Mouse (Mus musculus) CH12.LX (cell line): ENCODE results near the gene Syn3.

ENCODE experiments used
- CTCF ChIP-seq, 2 experiments: IDR thresholded peaks in 1 of 2; conservative IDR thresholded peaks in 1 of 2; 2 replicates each; pipeline ENCODE4 v1.5.1; 2011 to 2012; ENCODE audit warnings: low read depth in 2 of 2, low read length in 2 of 2, improper control_type of control experiment in 1 of 2, inconsistent platforms in 1 of 2, mild to moderate bottlenecking in 1 of 2, moderate library complexity in 1 of 2
- EP300 ChIP-seq: IDR thresholded peaks from 2 replicates; pipeline ENCODE4 v1.6.1; 2011; ENCODE audit warnings: low read length, improper control_type of control experiment
- MYC ChIP-seq: IDR thresholded peaks from 2 replicates; pipeline ENCODE4 v1.6.1; 2011; ENCODE audit warnings: low read depth, mild to moderate bottlenecking, improper control_type of control experiment, low read length
- SIN3A ChIP-seq: IDR thresholded peaks from 2 replicates; pipeline ENCODE4 v1.6.1; 2012; ENCODE audit warnings: low read length, improper control_type of control experiment, inconsistent platforms
- TBP ChIP-seq: conservative IDR thresholded peaks from 2 replicates; pipeline ENCODE4 v1.6.1; 2011; ENCODE audit warnings: low read depth, low read length, improper control_type of control experiment
- ZNF384 ChIP-seq: IDR thresholded peaks from 2 replicates; pipeline ENCODE4 v1.6.1; 2012; ENCODE audit warnings: low read depth, low read length, improper control_type of control experiment, inconsistent platforms

GRCm38 (mm10) chr10:86093109-86094035 is 405.3 kb downstream of the Syn3 start:
- no peak for TF ChIP-seq TBP
- no peak for TF ChIP-seq MYC
- no peak for TF ChIP-seq SIN3A
- no peak for TF ChIP-seq ZNF384
- TF ChIP-seq EP300, result no peak
- TF ChIP-seq CTCF (conservative IDR thresholded peaks at IDR 0.05 in 1 of 2, IDR thresholded peaks at IDR 0.05 in 1 of 2; ENCODE audit: low read depth in 2 of 2, low read length in 2 of 2), result no peak
